Mouse (Mus musculus) heart, embryonic 15.5 days (tissue): Measurements from ENCODE around the gene Ttc9b. TPM values are rescaled to one million over a fixed set of nuclear protein-coding genes. Genes with fewer than 3 reads are reported as not detected.

Experiments
- ATAC-seq: fragments of 200-750 bp; cut with Nextera tagmentation; replicated peaks from 2 replicates; pipeline ENCODE4 v1.8.0; 2017; ENCODE audit warnings: low read depth, moderate TSS enrichment; ENCODE audit not compliant: insufficient number of reproducible peaks, insufficient read depth, low FRiP score
- H3K27ac ChIP-seq: fragments of 300-500 bp; sonication (generic); 2 replicates; pipeline ENCODE4 v1.5.1; 2015; ENCODE audit warnings: mild to moderate bottlenecking, inconsistent platforms
- H3K27me3 ChIP-seq: fragments of 300-500 bp; sonication (generic); 2 replicates; pipeline ENCODE4 v1.6.1; 2015; ENCODE audit warnings: inconsistent platforms
- H3K36me3 ChIP-seq: fragments of 300-500 bp; sonication (generic); 2 replicates; pipeline ENCODE4 v1.6.1; 2015; ENCODE audit warnings: mild to moderate bottlenecking, inconsistent platforms
- H3K4me1 ChIP-seq: fragments of 300-500 bp; sonication (generic); replicated peaks from 2 replicates; pipeline ENCODE4 v1.6.1; 2015; ENCODE audit warnings: inconsistent platforms
- H3K4me2 ChIP-seq: fragments of 300-500 bp; sonication (generic); 2 replicates; pipeline ENCODE4 v1.6.1; 2015; ENCODE audit warnings: inconsistent platforms, mild to moderate bottlenecking, moderate library complexity
- H3K4me3 ChIP-seq: fragments of 300-500 bp; sonication (generic); 2 replicates; pipeline ENCODE4 v1.5.1; 2015; ENCODE audit warnings: mild to moderate bottlenecking, inconsistent platforms
- H3K9ac ChIP-seq: fragments of 300-500 bp; sonication (generic); 2 replicates; pipeline ENCODE4 v1.6.1; 2015; ENCODE audit warnings: mild to moderate bottlenecking, inconsistent platforms
- H3K9me3 ChIP-seq: fragments of 300-500 bp; sonication (generic); replicated peaks from 2 replicates; pipeline ENCODE4 v1.6.1; 2016; ENCODE audit warnings: inconsistent platforms
- WGBS: fragments of 180-500 bp; shearing (Covaris S2); methylation state at CpG from one replicate; pipeline ENCODE4 v1.1.7; 2015; ENCODE audit warnings: mixed read lengths; 5-methylcytosine and 5-hydroxymethylcytosine counted together
- polyA plus RNA-seq: library from polyadenylated mRNA; unstranded; fragments of >200 nt; fragmentation: Nextera tagmentation; extraction: Ambion mirVana; gene quantifications from 2 replicates; pipeline ENCODE4 v1.2.1, GENCODE M21; 2015

Gene Ttc9b
- polyA plus RNA-seq, 1 experiment from 2014 or later: not detected

DNA sequence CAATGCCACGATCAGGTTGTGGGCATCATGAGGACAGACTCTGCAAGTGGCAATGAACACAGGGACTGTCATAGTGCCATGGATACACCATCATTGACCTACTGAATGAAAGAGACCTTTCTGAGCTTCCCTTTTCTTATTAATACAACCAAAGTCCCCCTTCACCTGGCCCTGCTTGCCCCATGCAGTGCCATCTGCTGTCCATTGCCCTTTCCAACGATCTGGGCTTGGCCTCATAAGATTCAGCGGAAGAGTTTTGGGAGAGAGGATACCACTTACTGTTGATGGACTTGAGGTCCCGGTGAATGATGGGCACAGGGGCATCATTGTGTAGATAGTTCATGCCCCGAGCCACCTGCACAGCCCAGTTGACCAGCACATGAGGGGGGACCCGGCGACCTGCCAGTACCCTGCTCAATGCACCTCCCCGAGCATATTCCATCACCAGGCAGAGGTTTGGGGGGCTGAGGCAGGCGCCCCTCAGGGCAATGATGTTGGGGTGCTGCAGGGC is 19.4 kb downstream of the Ttc9b start:
- H3K9me3 ChIP-seq: no peaks in the 10 kb centered on the region
- peak overlapping the region; percentile 99 for H3K4me2 ChIP-seq
- WGBS: 61% methylated on average over 9 of the region's 9 CpGs
- H3K4me1 ChIP-seq: peaks cover 22% of the 10 kb centered on the region
- no peak overlapping the region for H3K27ac ChIP-seq
- no peak for ATAC-seq
- H3K36me3 ChIP-seq: 0 out of 2 replicates have a peak, but pooled peaks cover 3% of the 10 kb centered on the region
- H3K4me3 ChIP-seq: peak overlapping the region; percentile 94
- no peaks in the 10 kb centered on the region for H3K27me3 ChIP-seq
- peak overlapping the region; percentile 85 for H3K9ac ChIP-seq

DNA sequence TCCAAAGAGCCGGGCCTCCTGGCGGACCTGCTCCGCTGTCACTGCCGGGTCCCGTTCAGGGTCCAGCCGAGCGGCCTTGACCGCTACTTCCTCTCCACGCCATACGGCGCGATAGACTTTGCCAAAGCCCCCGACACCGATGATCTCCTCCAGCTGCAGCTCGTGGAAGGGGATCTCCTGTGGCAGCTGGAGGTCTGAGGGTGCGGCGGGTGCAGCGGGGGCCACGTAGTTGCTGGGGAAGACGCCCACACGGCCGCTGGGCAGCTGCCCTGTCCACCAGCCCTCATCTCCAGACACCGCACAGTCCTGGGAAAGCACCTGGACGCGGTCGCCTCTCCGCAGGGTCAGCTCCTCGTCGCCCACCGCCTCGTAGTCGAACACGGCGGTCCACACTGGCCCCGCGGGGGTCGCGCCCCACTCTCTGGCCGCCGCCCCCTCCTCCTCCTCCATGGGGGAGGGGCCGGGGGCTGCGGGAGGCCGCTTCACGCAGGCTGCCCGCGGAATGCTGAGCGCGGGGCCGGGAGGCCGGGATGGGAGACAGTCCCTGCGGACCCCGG is 19.9 kb downstream of the Ttc9b start:
- H3K9ac ChIP-seq: peak overlapping the region; percentile 85
- no peaks in the 10 kb centered on the region for H3K27me3 ChIP-seq
- ATAC-seq: 0 out of 2 replicates have a peak, but pooled peaks have one; percentile 25
- peaks cover 22% of the 10 kb centered on the region for H3K4me1 ChIP-seq
- H3K4me3 ChIP-seq: peak overlapping the region; percentile 94
- no peaks in the 10 kb centered on the region for H3K9me3 ChIP-seq
- WGBS: 1% methylated on average over 51 of the region's 52 CpGs
- H3K4me2 ChIP-seq: peak overlapping the region; percentile 99
- no peak overlapping the region for H3K27ac ChIP-seq
- no peaks in the 10 kb centered on the region for H3K36me3 ChIP-seq

DNA sequence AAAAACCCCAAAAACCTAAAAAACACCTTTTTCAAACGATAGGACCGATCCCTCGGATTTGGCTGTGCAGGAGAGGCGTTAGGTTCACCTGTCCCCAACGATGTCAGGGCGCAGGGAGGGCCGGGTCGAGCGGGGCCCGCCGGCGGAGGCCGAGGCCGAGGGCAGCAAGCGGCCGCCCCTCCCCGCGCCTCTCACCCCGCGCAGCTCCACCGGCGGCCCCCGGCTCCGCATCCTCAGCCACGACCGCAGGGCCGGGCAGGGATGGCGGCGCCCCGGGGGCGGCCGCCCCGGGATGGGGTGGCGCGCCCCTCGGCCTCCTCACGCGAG is 20.4 kb downstream of the Ttc9b start:
- under 1% methylated on average over 35 of the region's 38 CpGs for WGBS
- no peak; the same call in 1 of the 2 replicates for ATAC-seq
- peak overlapping the region; percentile 89 for H3K27ac ChIP-seq

DNA sequence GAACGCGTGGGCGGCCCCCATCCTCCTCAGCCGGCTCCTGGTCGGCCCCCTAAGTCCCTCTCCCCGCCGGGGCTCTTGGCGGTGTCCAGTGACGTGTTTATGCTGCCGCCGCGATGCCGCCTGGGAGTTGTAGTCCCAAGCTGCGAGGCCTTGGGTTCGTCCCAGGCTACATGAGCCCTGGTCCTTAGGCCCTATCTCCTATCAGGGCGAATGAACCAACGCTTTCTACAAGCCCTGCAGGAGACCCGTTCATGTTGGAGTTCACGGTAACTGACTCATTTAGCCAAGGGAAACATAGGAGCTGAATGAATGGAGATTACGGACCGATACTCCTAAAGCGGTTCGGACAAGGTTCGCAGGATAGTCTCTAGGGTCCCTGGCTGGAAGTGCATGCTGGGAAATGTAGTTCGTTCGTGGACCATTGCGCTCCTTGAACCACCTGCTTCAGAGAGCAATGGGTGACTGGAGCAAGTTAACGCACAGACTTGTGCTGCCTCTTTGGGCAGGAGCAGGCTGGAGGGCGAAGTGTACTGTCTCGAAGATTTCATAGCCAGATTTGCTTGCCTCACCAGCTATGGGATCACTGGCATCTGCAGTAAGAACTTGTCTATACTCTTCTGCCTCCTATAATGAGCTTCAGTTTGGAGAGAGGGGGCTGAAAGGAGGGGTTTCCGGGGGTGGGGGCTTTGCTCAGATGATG is 21.0 kb downstream of the Ttc9b start, which contains the start of gene Map3k10:
Gene Map3k10 (minus strand): TSS at position 77 of the 700 bp plus-strand sequence.
- ATAC-seq: peak; percentile 97

More for the DNA sequence above, 20.4 kb downstream of the Ttc9b start:
- Histone ChIP-seq H3K4me2 (peak overlapping the region; percentile 99), H3K4me1 (peaks cover 22% of the 10 kb centered on the region), H3K27me3 (no peaks in the 10 kb centered on the region), H3K9me3 (no peaks in the 10 kb centered on the region), H3K4me3 (peak overlapping the region; percentile 94), H3K9ac (peak overlapping the region; percentile 85), H3K36me3 (no peaks in the 10 kb centered on the region)

DNA sequence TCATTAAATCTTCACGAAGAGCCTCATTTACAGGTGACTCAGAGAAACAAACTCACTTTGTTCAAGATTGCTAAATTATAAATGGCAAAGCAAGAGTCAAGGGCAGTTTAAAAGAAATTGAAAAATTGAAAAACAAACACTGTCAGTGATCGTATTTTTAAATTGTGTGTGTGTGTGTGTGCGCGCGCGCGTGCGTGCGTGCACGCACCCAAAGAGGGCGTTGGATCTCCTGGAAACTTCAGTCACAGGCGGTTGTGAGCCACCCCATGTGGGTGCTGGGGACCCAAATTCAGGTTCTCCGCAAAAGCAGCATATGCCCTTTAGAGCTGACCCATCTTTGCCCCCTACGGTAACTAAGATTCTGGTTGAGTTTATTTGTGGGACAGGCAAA is 21.5 kb downstream of the Ttc9b start:
- H3K4me1 ChIP-seq: peaks cover 22% of the 10 kb centered on the region
- H3K9me3 ChIP-seq: no peaks in the 10 kb centered on the region
- H3K27me3 ChIP-seq: no peaks in the 10 kb centered on the region
- peak overlapping the region; percentile 99 for H3K4me2 ChIP-seq
- H3K9ac ChIP-seq: 0 out of 2 replicates have a peak overlapping the region, but pooled peaks have one; percentile 22
- WGBS: 25% methylated on average over 14 of the region's 14 CpGs
- no peaks in the 10 kb centered on the region for H3K36me3 ChIP-seq
- H3K27ac ChIP-seq: 0 out of 2 replicates have a peak overlapping the region, but pooled peaks have one; percentile 89
- peak overlapping the region; percentile 94 for H3K4me3 ChIP-seq
- ATAC-seq: no peak

More for the DNA sequence above, 21.0 kb downstream of the Ttc9b start, which contains the start of gene Map3k10:
- whole genome bisulfite sequencing: 1% methylated on average over 30 of the region's 31 CpGs
- H3K9me3 ChIP-seq: no peaks in the 10 kb centered on the region
- H3K9ac ChIP-seq: peak within 1 kb of the TSS; percentile 85
- no peaks in the 10 kb centered on the region for H3K27me3 ChIP-seq
- H3K4me2 ChIP-seq: peak within 1 kb of the TSS; percentile 99
- H3K4me3 ChIP-seq: peak within 1 kb of the TSS; percentile 94
- peaks cover 22% of the 10 kb centered on the region for H3K4me1 ChIP-seq
- H3K27ac ChIP-seq: peak within 1 kb of the TSS; percentile 89
- no peaks in the 10 kb centered on the region for H3K36me3 ChIP-seq

DNA sequence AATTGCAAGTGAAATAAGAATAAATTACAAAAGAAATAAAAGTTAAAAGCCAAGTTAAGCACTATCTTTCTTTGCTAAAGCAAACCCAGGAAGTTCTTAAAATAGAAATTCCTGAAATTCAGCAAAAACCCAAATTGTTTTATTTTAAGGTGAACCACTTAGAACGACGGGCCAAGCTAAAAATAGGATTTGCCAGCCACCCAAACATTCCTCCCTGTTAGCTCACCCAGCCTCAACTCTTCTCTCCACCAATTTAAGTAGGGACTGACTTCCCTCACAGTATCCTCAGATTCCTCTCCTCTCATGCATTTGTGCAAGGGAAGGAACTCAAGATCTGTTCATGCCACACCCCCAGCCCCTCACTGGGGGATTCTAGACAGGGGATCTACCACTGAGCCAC is 29.5 kb downstream of the Ttc9b start:
- Histone ChIP-seq H3K36me3 (no peaks in the 10 kb centered on the region), H3K4me1 (peaks cover 6% of the 10 kb centered on the region), H3K4me3 (no peak overlapping the region), H3K4me2 (no peak overlapping the region), H3K27ac (no peak overlapping the region), H3K9ac (no peak overlapping the region), H3K9me3 (no peaks in the 10 kb centered on the region), H3K27me3 (peaks cover 16% of the 10 kb centered on the region; the same call in 1 of the 2 replicates)
- WGBS: 7% methylated on average over 2 of the region's 2 CpGs
- ATAC-seq: no peak

DNA sequence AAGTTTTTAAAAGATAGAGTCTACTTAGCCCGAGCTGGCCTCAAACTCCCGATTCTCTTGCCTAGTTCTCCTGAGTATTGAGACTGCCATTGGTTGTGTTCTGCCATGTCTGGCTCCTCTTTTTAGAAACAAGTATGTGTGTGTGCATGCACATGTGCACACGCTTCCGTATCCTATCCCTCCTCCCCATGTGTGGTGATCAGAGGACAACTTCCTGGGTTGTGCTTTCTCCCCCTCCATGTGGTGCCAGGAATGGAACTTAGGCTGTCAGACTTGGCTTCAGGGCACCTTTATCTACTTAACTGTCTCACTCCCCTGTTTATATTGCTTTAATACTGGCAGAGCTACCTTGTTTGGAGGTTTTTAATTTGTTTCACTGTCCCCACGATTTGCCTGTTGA is 31.5 kb downstream of the Ttc9b start:
- ATAC-seq: no peak

DNA sequence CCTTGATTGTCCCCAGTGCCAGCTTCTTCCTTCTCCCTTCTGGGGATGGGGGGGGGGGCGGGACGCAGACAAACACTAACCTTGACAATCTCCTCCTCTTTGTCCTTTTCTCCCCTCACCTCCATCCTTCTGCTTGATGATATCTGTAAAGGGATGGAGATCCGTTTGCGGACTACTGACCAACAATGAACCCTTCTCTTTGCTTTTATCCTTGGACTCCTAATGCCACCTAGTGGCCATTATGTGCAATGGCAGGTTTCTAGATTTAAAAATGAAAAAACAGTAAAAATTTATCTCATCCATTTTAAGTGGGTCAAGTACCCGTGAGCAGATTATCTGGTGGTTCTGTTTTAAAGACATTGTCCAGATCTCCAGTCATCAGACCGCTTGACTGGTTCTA is 32.0 kb downstream of the Ttc9b start:
- H3K4me2 ChIP-seq: peak overlapping the region; percentile 8; the same call in 1 of the 2 replicates
- WGBS: 2% methylated on average over 6 of the region's 6 CpGs
- no peak for ATAC-seq

More for the DNA sequence above, 31.5 kb downstream of the Ttc9b start:
- 0 out of 2 replicates have a peak overlapping the region, but pooled peaks have one; percentile 4 for H3K4me3 ChIP-seq
- 31% methylated on average over 5 of the region's 5 CpGs for WGBS
- no peak overlapping the region for H3K27ac ChIP-seq
- H3K9ac ChIP-seq: no peak overlapping the region
- H3K4me1 ChIP-seq: peaks cover 17% of the 10 kb centered on the region
- peak overlapping the region; percentile 8; the same call in 1 of the 2 replicates for H3K4me2 ChIP-seq
- H3K36me3 ChIP-seq: no peaks in the 10 kb centered on the region
- H3K27me3 ChIP-seq: peaks cover 16% of the 10 kb centered on the region; the same call in 1 of the 2 replicates
- no peaks in the 10 kb centered on the region for H3K9me3 ChIP-seq

DNA sequence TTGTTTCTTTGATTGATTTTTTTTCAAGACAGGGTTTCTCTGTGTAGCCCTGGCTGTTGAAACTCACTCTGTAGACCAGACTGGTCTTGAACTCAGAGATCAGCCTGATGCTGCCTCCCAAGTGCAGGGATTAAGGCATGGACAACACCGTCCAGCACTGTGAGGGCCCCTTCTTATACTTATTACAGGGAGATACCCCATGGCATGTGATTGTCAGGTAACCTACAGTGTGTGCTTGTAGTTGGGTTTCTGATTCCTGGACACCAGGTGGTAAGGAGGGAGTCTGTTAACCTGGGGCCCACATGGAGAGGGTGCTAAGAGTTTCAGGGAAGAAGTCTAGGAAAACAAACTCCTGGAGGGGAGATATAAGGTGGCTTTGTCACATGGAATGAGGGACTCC is 33.3 kb downstream of the Ttc9b start:
- H3K4me3 ChIP-seq: no peak overlapping the region
- H3K27me3 ChIP-seq: peaks cover 13% of the 10 kb centered on the region; the same call in 1 of the 2 replicates

More for the DNA sequence above, 32.0 kb downstream of the Ttc9b start:
- no peak overlapping the region for H3K27ac ChIP-seq
- H3K4me3 ChIP-seq: 0 out of 2 replicates have a peak overlapping the region, but pooled peaks have one; percentile 4
- no peaks in the 10 kb centered on the region for H3K9me3 ChIP-seq
- H3K4me1 ChIP-seq: peaks cover 17% of the 10 kb centered on the region
- H3K9ac ChIP-seq: no peak overlapping the region
- H3K36me3 ChIP-seq: no peaks in the 10 kb centered on the region
- H3K27me3 ChIP-seq: peaks cover 16% of the 10 kb centered on the region; the same call in 1 of the 2 replicates

DNA sequence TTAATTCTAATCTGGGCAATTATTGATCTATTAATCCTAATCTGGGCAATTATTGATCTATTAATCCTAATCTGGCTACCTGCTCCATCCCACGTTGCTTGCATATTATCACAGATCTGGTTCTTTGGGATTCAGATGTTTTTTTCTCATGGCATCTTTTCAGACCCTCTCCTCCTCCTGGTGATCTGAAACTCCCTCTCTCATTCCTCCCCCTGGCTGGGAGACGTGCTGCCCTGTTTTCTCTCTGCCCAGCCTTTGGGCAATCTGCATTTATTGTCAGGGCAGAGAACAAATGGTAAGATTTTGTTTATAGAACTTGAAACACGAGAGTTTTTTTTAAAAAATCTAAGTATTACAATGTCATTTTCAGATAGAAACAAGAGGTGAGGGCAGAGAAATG is 34.1 kb downstream of the Ttc9b start:
- ATAC-seq: no peak
- Histone ChIP-seq H3K36me3 (no peaks in the 10 kb centered on the region), H3K4me2 (peak overlapping the region; percentile 65; the same call in 1 of the 2 replicates), H3K9ac (no peak overlapping the region), H3K27ac (no peak overlapping the region), H3K27me3 (peaks cover 13% of the 10 kb centered on the region; the same call in 1 of the 2 replicates), H3K9me3 (no peaks in the 10 kb centered on the region), H3K4me3 (no peak overlapping the region), H3K4me1 (peaks cover 17% of the 10 kb centered on the region)
- WGBS: 72% methylated on average over 3 of the region's 3 CpGs

More for the DNA sequence above, 33.3 kb downstream of the Ttc9b start:
- H3K9me3 ChIP-seq: no peaks in the 10 kb centered on the region
- H3K27ac ChIP-seq: no peak overlapping the region
- peaks cover 17% of the 10 kb centered on the region for H3K4me1 ChIP-seq
- no peak overlapping the region for H3K9ac ChIP-seq
- 83% methylated on average over 1 of the region's 1 CpGs for WGBS
- ATAC-seq: no peak
- H3K36me3 ChIP-seq: no peaks in the 10 kb centered on the region
- no peak overlapping the region for H3K4me2 ChIP-seq

DNA sequence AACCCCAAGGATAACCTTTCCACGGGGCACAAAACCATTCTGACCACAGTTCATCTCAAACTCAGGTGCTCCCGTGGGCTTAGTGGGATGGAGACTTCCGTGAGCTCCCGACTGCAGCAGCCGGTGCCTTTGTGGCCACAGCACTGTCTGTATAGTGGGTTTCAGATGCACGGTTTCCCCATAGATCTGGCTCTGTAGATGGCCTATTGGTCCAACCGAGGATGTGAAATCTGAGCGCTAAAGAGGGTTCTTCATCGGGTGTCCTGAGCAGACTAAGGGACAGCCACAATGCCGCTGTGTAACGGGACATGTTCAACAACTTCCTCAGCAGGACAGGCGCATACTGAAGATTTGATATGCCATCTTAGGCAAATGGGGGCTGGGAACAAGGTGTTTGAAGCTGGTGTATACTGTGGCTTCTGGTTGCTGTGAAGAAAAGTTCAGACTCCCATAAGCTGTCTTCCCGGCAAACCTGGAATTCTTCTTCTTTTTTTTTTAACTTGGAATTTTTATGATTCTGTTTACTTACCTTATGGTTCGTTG is 34.6 kb downstream of the Ttc9b start:
- Histone ChIP-seq H3K27me3 (peaks cover 13% of the 10 kb centered on the region; the same call in 1 of the 2 replicates), H3K27ac (no peak overlapping the region), H3K4me1 (peaks cover 17% of the 10 kb centered on the region), H3K4me2 (peak overlapping the region; percentile 65), H3K36me3 (no peaks in the 10 kb centered on the region), H3K9me3 (no peaks in the 10 kb centered on the region), H3K4me3 (peak overlapping the region; percentile 45), H3K9ac (peak overlapping the region; percentile 50)
- no peak for ATAC-seq
- WGBS: 35% methylated on average over 14 of the region's 14 CpGs
